Mouse (Mus musculus) stomach, embryonic 16.5 days (tissue): ENCODE measurements around the gene Mmrn2. TPM values are rescaled to one million over a fixed set of nuclear protein-coding genes. Genes with fewer than 3 reads are reported as not detected.
A peak's percentile ranks its signal among the peaks of the same experiment; 100 is the strongest.

Experiments
- ATAC-seq: fragments of 200-750 bp; cut with Nextera tagmentation; 2 replicates; pipeline ENCODE4 v1.8.0; 2017; ENCODE audit warnings: moderate number of reproducible peaks, moderate TSS enrichment; ENCODE audit not compliant: insufficient read depth, low FRiP score
- H3K27ac ChIP-seq: fragments of 300-500 bp; sonication (generic); 2 replicates; pipeline ENCODE4 v1.5.1; 2014; ENCODE audit warnings: low read length
- H3K27me3 ChIP-seq: fragments of 300-500 bp; sonication (generic); 2 replicates; pipeline ENCODE4 v1.6.1; 2014; ENCODE audit warnings: low read length, control low read depth, mixed read lengths; ENCODE audit not compliant: control insufficient read depth, insufficient read depth
- H3K36me3 ChIP-seq: fragments of 300-500 bp; sonication (generic); 2 replicates; pipeline ENCODE4 v1.6.1; 2014; ENCODE audit warnings: low read length; ENCODE audit not compliant: control insufficient read depth, insufficient read depth
- H3K4me1 ChIP-seq: fragments of 300-500 bp; sonication (generic); 2 replicates; pipeline ENCODE4 v1.6.1; 2014; ENCODE audit warnings: low read length, control low read depth, mixed read lengths; ENCODE audit not compliant: control insufficient read depth, insufficient read depth
- H3K4me2 ChIP-seq: fragments of 300-500 bp; sonication (generic); 2 replicates; pipeline ENCODE4 v1.6.1; 2014; ENCODE audit warnings: low read depth, low read length, mixed read lengths
- H3K4me3 ChIP-seq: fragments of 300-500 bp; sonication (generic); replicated peaks from 2 replicates; pipeline ENCODE4 v1.5.1; 2014; ENCODE audit warnings: mild to moderate bottlenecking, low read length
- H3K9ac ChIP-seq: fragments of 300-500 bp; sonication (generic); 2 replicates; pipeline ENCODE4 v1.6.1; 2014; ENCODE audit warnings: low read length
- H3K9me3 ChIP-seq: fragments of 300-500 bp; sonication (generic); replicated peaks from 2 replicates; pipeline ENCODE4 v1.6.1; 2016; ENCODE audit warnings: low read length, control low read depth; ENCODE audit not compliant: control insufficient read depth
- WGBS: fragments of 180-500 bp; shearing (Covaris S2); extraction: QIAGEN DNeasy Blood & Tissue Kit; methylation state at CpG from one replicate; pipeline ENCODE4 v1.1.7; 2014; 5-methylcytosine and 5-hydroxymethylcytosine counted together
- polyA plus RNA-seq: library from polyadenylated mRNA; unstranded; fragments of >200 nt; fragmentation: Nextera tagmentation; extraction: Ambion mirVana; gene quantifications from 2 replicates; pipeline ENCODE4 v1.2.1, GENCODE M21; 2015

The Mmrn2 gene
- polyA plus RNA-seq, 1 experiment from 2014 or later: 8.5 TPM

GRCm38 (mm10) chr14:34355301-34355700 is 20.0 kb upstream of the Mmrn2 start, which contains the start of gene Fam25c:
Gene Fam25c, minus strand, starts transcription at chr14:34355433.
- Histone ChIP-seq H3K27ac (0 out of 2 replicates have a peak within 1 kb of the TSS, but pooled peaks have one; percentile 41), H3K9me3 (no peaks in the 10 kb centered on the region), H3K27me3 (no peaks in the 10 kb centered on the region), H3K36me3 (no peaks in the 10 kb centered on the region), H3K4me3 (no peak within 1 kb of the TSS), H3K4me2 (no peak within 1 kb of the TSS), H3K4me1 (peaks cover 3% of the 10 kb centered on the region; the same call in 1 of the 2 replicates), H3K9ac (no peak within 1 kb of the TSS)
- ATAC-seq: 0 out of 2 replicates have a peak, but pooled peaks have one; percentile 29
- 67% methylated on average over 6 of the region's 6 CpGs for WGBS

- H3K9me3 ChIP-seq: no peaks in the 10 kb centered on the region
- H3K27ac ChIP-seq: no peak overlapping the region
- ATAC-seq: no peak
- H3K4me3 ChIP-seq: no peak overlapping the region
- no peaks in the 10 kb centered on the region for H3K27me3 ChIP-seq
- no peaks in the 10 kb centered on the region for H3K36me3 ChIP-seq
- no peak overlapping the region for H3K9ac ChIP-seq
- no peak overlapping the region for H3K4me2 ChIP-seq
- peaks cover 5% of the 10 kb centered on the region; the same call in 1 of the 2 replicates for H3K4me1 ChIP-seq
- WGBS: 62% methylated on average over 7 of the region's 7 CpGs
These were observed 17.4 kb upstream of the Mmrn2 start for GRCm38 (mm10) chr14:34357671-34358455.

- H3K27ac ChIP-seq: no peak overlapping the region
These were observed 15.5 kb upstream of the Mmrn2 start for GRCm38 (mm10) chr14:34359676-34360244.

GRCm38 (mm10) chr14:34360251-34360650 is 15.0 kb upstream of the Mmrn2 start:
- no peaks in the 10 kb centered on the region for H3K27me3 ChIP-seq
- ATAC-seq: no peak
- no peak overlapping the region for H3K4me2 ChIP-seq
- H3K4me1 ChIP-seq: peaks cover 5% of the 10 kb centered on the region; the same call in 1 of the 2 replicates
- H3K36me3 ChIP-seq: no peaks in the 10 kb centered on the region
- no peak overlapping the region for H3K27ac ChIP-seq
- 41% methylated on average over 6 of the region's 6 CpGs for WGBS
- H3K4me3 ChIP-seq: no peak overlapping the region
- H3K9me3 ChIP-seq: peaks cover 3% of the 10 kb centered on the region; the same call in 1 of the 2 replicates
- no peak overlapping the region for H3K9ac ChIP-seq

More at GRCm38 (mm10) chr14:34359676-34360244, 15.5 kb upstream of the Mmrn2 start:
- WGBS: 46% methylated on average over 5 of the region's 5 CpGs
- no peak overlapping the region for H3K4me3 ChIP-seq
- H3K9ac ChIP-seq: no peak overlapping the region
- H3K4me2 ChIP-seq: no peak overlapping the region
- no peaks in the 10 kb centered on the region for H3K9me3 ChIP-seq
- no peaks in the 10 kb centered on the region for H3K36me3 ChIP-seq
- no peak for ATAC-seq
- H3K27me3 ChIP-seq: no peaks in the 10 kb centered on the region
- H3K4me1 ChIP-seq: peaks cover 5% of the 10 kb centered on the region; the same call in 1 of the 2 replicates

GRCm38 (mm10) chr14:34362135-34362534 is 13.1 kb upstream of the Mmrn2 start:
- no peak for ATAC-seq
- peaks cover 5% of the 10 kb centered on the region; the same call in 1 of the 2 replicates for H3K4me1 ChIP-seq
- no peaks in the 10 kb centered on the region for H3K27me3 ChIP-seq
- H3K4me2 ChIP-seq: no peak overlapping the region
- no peaks in the 10 kb centered on the region for H3K36me3 ChIP-seq
- no peak overlapping the region for H3K27ac ChIP-seq
- WGBS: 55% methylated on average over 4 of the region's 4 CpGs
- peaks cover 4% of the 10 kb centered on the region; the same call in 1 of the 2 replicates for H3K9me3 ChIP-seq
- no peak overlapping the region for H3K4me3 ChIP-seq
- no peak overlapping the region for H3K9ac ChIP-seq

DNA sequence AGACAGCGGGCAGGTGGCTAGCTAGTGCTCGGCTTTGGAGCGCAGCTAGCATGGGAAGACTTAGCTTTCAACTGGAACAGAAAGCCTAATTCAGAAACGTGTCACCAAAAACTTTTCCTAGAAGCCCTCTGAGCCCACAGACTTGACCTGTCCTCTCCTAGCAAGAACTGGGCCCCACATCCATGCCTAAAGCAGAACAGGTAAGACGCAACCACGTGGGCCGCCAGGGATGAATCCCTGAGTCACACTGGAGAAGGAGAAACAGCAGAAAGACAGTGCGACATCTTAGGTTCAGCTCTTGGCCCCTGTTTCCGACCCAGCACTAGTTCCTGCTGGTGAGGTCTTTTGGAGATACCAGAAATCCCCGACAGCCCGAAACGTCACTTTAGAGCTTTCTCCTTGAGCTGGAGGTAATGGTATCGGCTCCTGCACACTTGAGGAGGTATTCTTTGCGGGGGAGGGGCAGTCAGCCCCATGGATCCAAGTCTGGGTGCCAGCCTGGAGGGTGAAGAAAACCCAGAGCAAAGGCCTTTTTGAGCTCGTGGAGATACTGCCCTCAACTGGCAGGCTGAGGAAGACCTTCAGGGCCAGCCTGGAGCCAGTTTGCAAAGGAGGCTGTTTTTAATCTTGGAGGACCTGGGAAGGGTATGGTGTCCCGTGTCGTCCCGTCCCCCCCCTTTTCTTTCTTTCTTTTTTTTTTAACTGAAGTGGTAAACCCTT is 12.4 kb upstream of the Mmrn2 start:
- WGBS: 34% methylated on average over 18 of the region's 18 CpGs

GRCm38 (mm10) chr14:34363490-34364253 is 11.6 kb upstream of the Mmrn2 start:
- H3K27ac ChIP-seq: peak overlapping the region; percentile 74

More for the DNA sequence above, 12.4 kb upstream of the Mmrn2 start:
- no peaks in the 10 kb centered on the region for H3K36me3 ChIP-seq
- H3K4me3 ChIP-seq: peak overlapping the region; percentile 39
- H3K9ac ChIP-seq: peak overlapping the region; percentile 63
- H3K9me3 ChIP-seq: peaks cover 4% of the 10 kb centered on the region; the same call in 1 of the 2 replicates
- peaks cover 3% of the 10 kb centered on the region; the same call in 1 of the 2 replicates for H3K4me1 ChIP-seq
- peak overlapping the region; percentile 64 for H3K4me2 ChIP-seq
- peak overlapping the region; percentile 74; the same call in 1 of the 2 replicates for H3K27ac ChIP-seq
- no peaks in the 10 kb centered on the region for H3K27me3 ChIP-seq
- ATAC-seq: peak; percentile 57; the same call in 1 of the 2 replicates

More at GRCm38 (mm10) chr14:34363490-34364253, 11.6 kb upstream of the Mmrn2 start:
- peaks cover 4% of the 10 kb centered on the region; the same call in 1 of the 2 replicates for H3K9me3 ChIP-seq
- peak overlapping the region; percentile 64 for H3K4me2 ChIP-seq
- H3K4me1 ChIP-seq: 0 out of 2 replicates have a peak, but pooled peaks cover 3% of the 10 kb centered on the region
- H3K36me3 ChIP-seq: no peaks in the 10 kb centered on the region
- no peaks in the 10 kb centered on the region for H3K27me3 ChIP-seq
- peak overlapping the region; percentile 63 for H3K9ac ChIP-seq
- ATAC-seq: peak; percentile 90
- WGBS: 3% methylated on average over 32 of the region's 32 CpGs
- H3K4me3 ChIP-seq: peak overlapping the region; percentile 39
